Mouse (Mus musculus) olfactory bulb, adult 2 months (tissue): ENCODE results near the gene Adam8.

ENCODE experiments used
- CTCF ChIP-seq: fragments of 200-500 bp; IDR thresholded peaks from 2 replicates; pipeline ENCODE4 v1.5.1; 2012; ENCODE audit warnings: low read depth, mild to moderate bottlenecking, low read length, moderate library complexity; ENCODE audit not compliant: insufficient read depth
- POLR2A ChIP-seq: fragments of 200-500 bp; IDR thresholded peaks from 2 replicates; pipeline ENCODE4 v1.6.1; 2012; ENCODE audit warnings: mild to moderate bottlenecking, low read depth, low read length, moderate library complexity; ENCODE audit not compliant: insufficient read depth

GRCm38 (mm10) chr7:139951991-139952633 lies 40.2 kb downstream of the Adam8 start:
- TF ChIP-seq POLR2A, result no peak
- TF ChIP-seq CTCF, result no peak
